Mouse (Mus musculus): ENCODE data around the gene Myb. TPM values are rescaled to one million over a fixed set of nuclear protein-coding genes. Genes with fewer than 3 reads are reported as not detected.

Gene Myb
- polyA plus RNA-seq, 1 experiment from 2014 or later, result 7.1 TPM

DNA sequence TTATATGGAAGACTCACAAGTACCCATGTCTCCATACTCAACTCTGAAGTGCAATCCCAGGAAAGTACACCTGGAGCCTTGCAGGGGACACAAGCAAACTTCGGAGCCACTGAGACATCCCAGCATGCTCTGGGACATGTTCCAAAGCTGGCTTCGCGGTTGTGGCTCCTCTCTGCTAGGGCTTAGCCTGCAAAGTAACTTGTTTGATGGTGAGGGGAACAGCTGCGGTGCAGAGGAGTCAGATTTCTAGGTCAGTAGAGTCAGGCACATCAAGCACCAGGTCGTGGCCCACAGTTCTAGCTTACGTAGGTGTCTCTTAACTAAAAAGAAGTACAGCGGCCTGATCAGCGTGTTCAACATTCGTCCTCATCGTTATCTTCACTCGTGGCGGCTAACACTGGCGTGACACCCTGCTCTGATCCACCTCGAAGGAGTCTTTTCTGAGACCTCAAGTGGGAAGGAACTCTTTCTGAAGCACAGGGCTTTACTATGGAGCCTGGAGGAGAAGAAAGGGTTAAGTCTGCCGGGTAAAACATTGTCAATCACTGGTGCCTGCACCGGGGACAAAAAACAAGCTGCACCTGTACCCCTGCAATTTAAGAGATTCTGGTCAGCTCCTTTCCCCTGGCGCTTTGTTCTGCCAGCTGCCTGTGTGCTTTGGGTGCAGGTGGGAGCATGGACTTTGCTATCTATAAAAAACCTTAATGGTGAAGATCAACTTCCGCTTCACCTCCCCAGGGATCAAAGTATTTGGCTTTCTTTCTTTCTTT lies 68.1 kb downstream of the Myb start:
- Histone ChIP-seq H3K27me3 (peaks cover 37% of the 10 kb centered on the region), H3K9me3 (no peaks in the 10 kb centered on the region), H3K4me3 (no peak overlapping the region), H3K4me1 (peaks cover 13% of the 10 kb centered on the region), H3K9ac (replicated peaks) (no peak overlapping the region), H3K36me3 (no peaks in the 10 kb centered on the region), H3K27ac (replicated peaks) (no peak overlapping the region), H3K4me2 (replicated peaks) (no peak overlapping the region)
- ATAC-seq (ENCODE audit: low FRiP score, low read depth), result no peak
- WGBS, result 61% methylated on average over 18 of the region's 18 CpGs

DNA sequence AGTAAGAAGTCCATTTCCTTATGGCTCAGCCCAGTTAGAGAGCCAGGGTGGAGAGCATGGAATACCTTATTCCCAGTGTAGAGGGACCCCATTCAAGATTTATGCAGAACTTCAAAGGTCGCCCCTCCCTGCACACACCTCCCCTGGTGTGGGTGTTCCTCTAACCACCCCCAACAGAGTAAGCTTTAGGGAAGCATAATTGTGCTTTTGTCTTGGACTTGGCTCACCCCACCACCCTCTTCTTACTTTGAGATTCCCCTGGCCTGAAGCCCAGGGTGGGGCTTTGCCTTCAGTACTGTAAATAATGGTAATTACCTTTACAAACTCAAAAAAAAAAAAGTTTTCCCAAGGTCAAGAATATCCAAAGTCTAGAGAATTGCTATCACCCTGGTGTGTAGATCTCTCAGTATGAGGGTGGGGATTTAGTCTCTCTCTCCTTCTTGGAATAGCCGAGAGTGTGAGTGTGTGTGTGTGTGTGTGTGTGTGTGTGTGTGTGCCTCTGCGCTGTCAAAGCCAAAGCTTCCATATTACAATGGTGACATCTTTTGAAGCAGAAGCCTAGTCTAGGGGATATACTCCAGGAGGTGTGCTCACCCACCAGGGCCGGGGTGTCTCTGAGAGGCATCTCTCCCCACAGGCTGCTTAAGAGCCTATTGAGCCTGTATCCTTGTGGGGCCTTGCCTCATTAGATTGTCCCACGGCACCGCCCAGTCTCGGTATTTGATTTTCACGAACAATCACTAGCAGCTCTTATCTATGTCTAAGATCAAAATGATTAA lies 69.7 kb downstream of the Myb start:
- WGBS, result 82% methylated on average over 8 of the region's 8 CpGs
- H3K36me3 ChIP-seq, result no peaks in the 10 kb centered on the region
- no peak overlapping the region for H3K4me3 ChIP-seq
- no peaks in the 10 kb centered on the region for H3K9me3 ChIP-seq
- ATAC-seq (ENCODE audit: low FRiP score, low read depth), result no peak
- no peak overlapping the region for H3K9ac ChIP-seq (replicated peaks)
- peaks cover 37% of the 10 kb centered on the region for H3K27me3 ChIP-seq
- H3K27ac ChIP-seq (replicated peaks), result no peak overlapping the region
- H3K4me2 ChIP-seq (replicated peaks), result no peak overlapping the region
- peaks cover 17% of the 10 kb centered on the region for H3K4me1 ChIP-seq

DNA sequence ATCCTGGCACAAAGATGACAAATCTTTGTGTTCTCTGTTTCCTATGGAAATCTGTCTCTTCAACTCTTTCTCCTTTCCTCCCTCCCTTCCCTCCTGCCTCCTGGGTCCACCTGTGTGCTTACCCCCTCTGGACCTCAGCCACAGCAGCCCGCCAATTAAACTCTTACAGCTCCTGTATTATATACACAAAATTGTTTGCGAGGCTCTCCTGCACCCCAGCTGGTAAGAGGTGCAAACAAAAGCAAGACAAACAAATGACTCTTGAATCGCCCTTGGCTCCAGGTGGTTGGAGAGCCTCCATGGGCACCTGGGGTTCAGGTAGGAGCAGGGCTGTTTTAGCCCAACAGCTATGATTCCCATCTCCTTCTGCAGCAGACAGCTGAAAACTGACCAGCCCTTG lies 71.2 kb downstream of the Myb start:
- no peak overlapping the region for H3K4me2 ChIP-seq (replicated peaks)
- peaks cover 39% of the 10 kb centered on the region for H3K27me3 ChIP-seq
- no peak for ATAC-seq (ENCODE audit: low FRiP score, low read depth)
- no peaks in the 10 kb centered on the region for H3K36me3 ChIP-seq
- no peaks in the 10 kb centered on the region for H3K9me3 ChIP-seq
- 83% methylated on average over 3 of the region's 3 CpGs for WGBS
- H3K4me1 ChIP-seq, result peaks cover 17% of the 10 kb centered on the region
- H3K9ac ChIP-seq (replicated peaks), result no peak overlapping the region
- H3K4me3 ChIP-seq, result no peak overlapping the region
- H3K27ac ChIP-seq (replicated peaks), result no peak overlapping the region

GRCm38 (mm10) chr10:21087614-21088232 lies 73.1 kb downstream of the Myb start:
- Histone ChIP-seq H3K4me2 (replicated peaks) (no peak overlapping the region), H3K9me3 (no peaks in the 10 kb centered on the region), H3K27me3 (peaks cover 24% of the 10 kb centered on the region), H3K4me3 (no peak overlapping the region), H3K9ac (replicated peaks) (no peak overlapping the region), H3K36me3 (no peaks in the 10 kb centered on the region), H3K27ac (replicated peaks) (no peak overlapping the region), H3K4me1 (peaks cover 25% of the 10 kb centered on the region)
- WGBS, result 42% methylated on average over 3 of the region's 3 CpGs
- peak; percentile 57; the same call in 1 of the 2 replicates for ATAC-seq (ENCODE audit: low FRiP score, low read depth)

DNA sequence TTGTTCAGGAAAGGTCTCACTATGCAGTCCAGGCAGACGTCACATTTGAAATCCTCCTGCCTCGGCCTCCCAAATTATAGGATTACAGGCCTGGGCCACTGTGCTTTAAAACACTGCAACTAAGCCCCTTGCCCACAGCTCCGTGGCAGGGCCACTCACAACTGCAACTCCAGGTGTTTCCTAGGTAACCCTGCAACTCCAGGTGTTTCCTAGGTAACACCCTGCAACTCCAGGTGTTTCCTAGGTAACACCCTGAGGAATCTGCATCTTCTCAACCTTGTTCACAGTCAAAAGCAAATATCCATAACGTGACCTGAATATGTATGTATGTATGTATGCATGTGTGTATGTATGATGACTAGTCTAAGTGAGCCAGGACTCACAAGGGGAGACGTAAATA lies 75.7 kb downstream of the Myb start:
- Histone ChIP-seq H3K9me3 (no peaks in the 10 kb centered on the region), H3K4me2 (replicated peaks) (no peak overlapping the region), H3K9ac (replicated peaks) (no peak overlapping the region), H3K27ac (replicated peaks) (no peak overlapping the region), H3K4me1 (peaks cover 25% of the 10 kb centered on the region), H3K36me3 (no peaks in the 10 kb centered on the region), H3K4me3 (no peak overlapping the region), H3K27me3 (peaks cover 11% of the 10 kb centered on the region)
- ATAC-seq (ENCODE audit: low FRiP score, low read depth), result no peak
- WGBS, result 71% methylated on average over 5 of the region's 5 CpGs

DNA sequence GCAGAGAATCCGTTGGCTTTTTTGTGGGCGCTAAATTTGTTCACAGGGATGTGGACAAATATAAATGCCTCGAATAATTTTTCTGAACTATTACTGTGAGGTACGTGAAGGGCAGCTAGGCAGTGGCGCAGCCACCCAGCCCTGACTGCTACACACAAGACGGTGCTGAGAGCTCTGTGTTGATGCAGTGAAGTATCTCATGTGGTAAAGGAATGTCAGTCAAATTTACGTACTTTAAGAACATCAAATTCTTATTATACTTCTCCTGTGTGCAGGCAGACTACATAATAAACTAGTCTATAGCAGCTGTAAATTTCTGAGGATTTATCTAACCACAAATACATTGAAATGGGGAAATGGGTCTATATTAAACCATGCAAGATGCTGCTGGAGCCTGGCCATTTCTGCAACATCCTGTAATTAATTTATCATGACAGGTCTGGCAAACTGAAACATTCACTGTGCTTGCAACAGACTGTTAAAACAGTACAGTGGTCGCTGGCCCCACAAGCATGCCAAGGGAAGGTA lies 77.3 kb downstream of the Myb start:
- H3K4me3 ChIP-seq, result no peak overlapping the region
- 82% methylated on average over 8 of the region's 8 CpGs for WGBS
- no peaks in the 10 kb centered on the region for H3K36me3 ChIP-seq
- no peak overlapping the region for H3K9ac ChIP-seq (replicated peaks)
- H3K4me2 ChIP-seq (replicated peaks), result no peak overlapping the region
- no peak for ATAC-seq (ENCODE audit: low FRiP score, low read depth)
- H3K4me1 ChIP-seq, result peaks cover 25% of the 10 kb centered on the region
- H3K27ac ChIP-seq (replicated peaks), result no peak overlapping the region
- H3K9me3 ChIP-seq, result no peaks in the 10 kb centered on the region
- H3K27me3 ChIP-seq, result peaks cover 8% of the 10 kb centered on the region

DNA sequence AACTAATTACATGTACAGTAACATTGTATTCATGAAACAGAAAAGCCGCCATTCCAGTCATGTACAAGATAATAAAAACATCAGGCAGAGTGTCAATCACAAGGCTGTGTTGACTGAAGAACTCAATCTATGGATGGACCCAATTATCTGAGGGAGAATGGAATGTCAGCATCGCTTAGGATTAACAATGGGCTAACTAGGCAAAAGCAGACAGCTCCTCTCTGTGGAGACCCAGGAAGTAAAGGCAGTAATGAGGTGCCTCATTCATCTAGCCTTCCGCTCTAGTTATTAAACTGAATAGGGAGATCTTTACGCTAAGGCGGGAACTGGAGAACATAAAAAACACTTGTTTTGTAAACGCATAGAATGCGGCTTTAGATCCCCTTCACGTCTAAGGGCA lies 78.3 kb downstream of the Myb start:
- H3K27me3 ChIP-seq, result peaks cover 8% of the 10 kb centered on the region
- H3K27ac ChIP-seq (replicated peaks), result no peak overlapping the region
- H3K4me2 ChIP-seq (replicated peaks), result no peak overlapping the region; the same call in 1 of the 2 replicates
- H3K9me3 ChIP-seq, result no peaks in the 10 kb centered on the region
- H3K9ac ChIP-seq (replicated peaks), result no peak overlapping the region
- peaks cover 17% of the 10 kb centered on the region for H3K4me1 ChIP-seq
- 18% methylated on average over 8 of the region's 8 CpGs for WGBS
- H3K4me3 ChIP-seq, result no peak overlapping the region
- ATAC-seq (ENCODE audit: low FRiP score, low read depth), result peak; percentile 86
- H3K36me3 ChIP-seq, result no peaks in the 10 kb centered on the region

GRCm38 (mm10) chr10:21077151-21077719 lies 83.5 kb downstream of the Myb start:
- H3K4me3 ChIP-seq, result no peak overlapping the region
- H3K36me3 ChIP-seq, result 0 out of 2 replicates have a peak, but pooled peaks cover 3% of the 10 kb centered on the region
- no peaks in the 10 kb centered on the region; the same call in 1 of the 2 replicates for H3K4me1 ChIP-seq
- no peak overlapping the region for H3K27ac ChIP-seq (replicated peaks)
- 75% methylated on average over 14 of the region's 14 CpGs for WGBS
- no peak overlapping the region for H3K9ac ChIP-seq (replicated peaks)
- no peak for ATAC-seq (ENCODE audit: low FRiP score, low read depth)
- H3K4me2 ChIP-seq (replicated peaks), result no peak overlapping the region
- H3K9me3 ChIP-seq, result no peaks in the 10 kb centered on the region
- H3K27me3 ChIP-seq, result 0 out of 2 replicates have a peak, but pooled peaks cover 5% of the 10 kb centered on the region

GRCm38 (mm10) chr10:21076731-21077130 lies 84.1 kb downstream of the Myb start:
- 0 out of 2 replicates have a peak, but pooled peaks cover 3% of the 10 kb centered on the region for H3K36me3 ChIP-seq
- no peaks in the 10 kb centered on the region for H3K4me1 ChIP-seq
- 0 out of 2 replicates have a peak, but pooled peaks cover 5% of the 10 kb centered on the region for H3K27me3 ChIP-seq
- no peaks in the 10 kb centered on the region for H3K9me3 ChIP-seq
- WGBS, result 90% methylated on average over 7 of the region's 7 CpGs
- no peak overlapping the region for H3K4me2 ChIP-seq (replicated peaks)
- no peak overlapping the region for H3K4me3 ChIP-seq
- no peak overlapping the region for H3K9ac ChIP-seq (replicated peaks)
- H3K27ac ChIP-seq (replicated peaks), result no peak overlapping the region
- no peak for ATAC-seq (ENCODE audit: low FRiP score, low read depth)

- WGBS, result 97% methylated on average over 1 of the region's 1 CpGs
- 0 out of 2 replicates have a peak, but pooled peaks cover 3% of the 10 kb centered on the region for H3K36me3 ChIP-seq
- no peaks in the 10 kb centered on the region for H3K4me1 ChIP-seq
- H3K9me3 ChIP-seq, result no peaks in the 10 kb centered on the region
- 0 out of 2 replicates have a peak, but pooled peaks cover 5% of the 10 kb centered on the region for H3K27me3 ChIP-seq
- H3K9ac ChIP-seq (replicated peaks), result no peak overlapping the region
- H3K4me2 ChIP-seq (replicated peaks), result no peak overlapping the region
- H3K27ac ChIP-seq (replicated peaks), result no peak overlapping the region
- no peak for ATAC-seq (ENCODE audit: low FRiP score, low read depth)
- no peak overlapping the region for H3K4me3 ChIP-seq
These were observed 84.6 kb downstream of the Myb start for GRCm38 (mm10) chr10:21076137-21076536.
